Comparison of ENCODE assay signal across 8 mouse cellular contexts in genomic region chr4:106622030-106622493, GRCm38 (mm10). TPM values are rescaled to one million over a fixed set of nuclear protein-coding genes. Genes with fewer than 3 reads are reported as not detected.
DNase-seq lines count a peak whose midpoint lies in the region; ATAC-seq lines count a peak whose summit lies in the region.

Gene Ttc22 (plus strand): TSS chr4:106622432.

- peaks cover 59% of the 10 kb centered on the region for H3K27me3 ChIP-seq in heart, embryonic 16.5 days (ENCODE audit: control insufficient read depth, insufficient read depth, low read length)
- H3K27me3 ChIP-seq in kidney, embryonic 15.5 days = peaks cover 64% of the 10 kb centered on the region
- H3K27me3 ChIP-seq in midbrain, embryonic 15.5 days (replicated peaks) = peaks cover 36% of the 10 kb centered on the region

- H3K36me3 ChIP-seq in heart, embryonic 16.5 days (ENCODE audit: control insufficient read depth, insufficient read depth) = no peaks in the 10 kb centered on the region
- no peaks in the 10 kb centered on the region for H3K36me3 ChIP-seq in kidney, embryonic 15.5 days
- no peaks in the 10 kb centered on the region for H3K36me3 ChIP-seq in midbrain, embryonic 15.5 days (replicated peaks)

- no peak for ATAC-seq in heart, embryonic 16.5 days (replicated peaks; ENCODE audit: extremely low read depth, insufficient read depth, low FRiP score)
- no peak for ATAC-seq in kidney, embryonic 15.5 days (replicated peaks; ENCODE audit: low FRiP score)
- no peak for ATAC-seq in midbrain, embryonic 15.5 days (replicated peaks)

- no peak for DNase-seq in heart, postnatal 25 days (ENCODE audit: low spot score)
- DNase-seq in adrenal gland, postnatal 36 days = peak; percentile 32 to 59
- no peak for DNase-seq in right cerebral cortex, postnatal 25 days
- no peak for DNase-seq in frontal cortex, postnatal 10 days (ENCODE audit: low spot score in 2 of 2)
- no peak for DNase-seq in layer of hippocampus, adult 9-11 months

- no peaks in the 10 kb centered on the region for H3K9me3 ChIP-seq in heart, embryonic 16.5 days (replicated peaks; ENCODE audit: control insufficient read depth, low read length)
- no peaks in the 10 kb centered on the region for H3K9me3 ChIP-seq in kidney, embryonic 15.5 days (replicated peaks)
- H3K9me3 ChIP-seq in midbrain, embryonic 15.5 days = no peaks in the 10 kb centered on the region

- no peaks in the 10 kb centered on the region for H3K4me1 ChIP-seq in heart, embryonic 16.5 days (ENCODE audit: control insufficient read depth, insufficient read depth, low read length)
- peaks cover 17% of the 10 kb centered on the region for H3K4me1 ChIP-seq in kidney, embryonic 15.5 days
- H3K4me1 ChIP-seq in midbrain, embryonic 15.5 days = peaks cover 25% of the 10 kb centered on the region

- H3K4me3 ChIP-seq in heart, embryonic 16.5 days (ENCODE audit: low read length) = no peak within 1 kb of the TSS
- peak within 1 kb of the TSS; percentile 13 for H3K4me3 ChIP-seq in kidney, embryonic 15.5 days (replicated peaks)
- no peak within 1 kb of the TSS for H3K4me3 ChIP-seq in midbrain, embryonic 15.5 days

- WGBS in heart, embryonic 16.5 days = 16% methylated on average over 16 of the region's 16 CpGs
- 21% methylated on average over 16 of the region's 16 CpGs for WGBS in kidney, embryonic 15.5 days
- 28% methylated on average over 16 of the region's 16 CpGs for WGBS in midbrain, embryonic 15.5 days

- no peak within 1 kb of the TSS for H3K9ac ChIP-seq in heart, embryonic 16.5 days (ENCODE audit: low read length)
- no peak within 1 kb of the TSS for H3K9ac ChIP-seq in kidney, embryonic 15.5 days
- H3K9ac ChIP-seq in midbrain, embryonic 15.5 days = no peak within 1 kb of the TSS

- intact Hi-C loops in heart, postnatal 25 days (cut with DNase I) = no loop called here

- no peak within 1 kb of the TSS for H3K27ac ChIP-seq in heart, embryonic 16.5 days (ENCODE audit: low read length)
- H3K27ac ChIP-seq in kidney, embryonic 15.5 days = no peak within 1 kb of the TSS
- H3K27ac ChIP-seq in midbrain, embryonic 15.5 days = no peak within 1 kb of the TSS

- peak within 1 kb of the TSS; percentile 6; the same call in 1 of the 2 replicates for H3K4me2 ChIP-seq in heart, embryonic 16.5 days (ENCODE audit: low read depth, low read length)
- H3K4me2 ChIP-seq in kidney, embryonic 15.5 days = peak within 1 kb of the TSS; percentile 46
- H3K4me2 ChIP-seq in midbrain, embryonic 15.5 days = peak within 1 kb of the TSS; percentile 15; the same call in 1 of the 2 replicates

RNA-seq across cellular contexts. Expression of gene Ttc22, which starts in this region (rescaled TPM):
- polyA plus RNA-seq in heart, embryonic 16.5 days (2015; fragmentation: Nextera tagmentation; extraction: Ambion mirVana) = 0.50 and 0.55 TPM in 2 replicates
- under 1 TPM in 1 of 2 experiments, not detected in 1; 0.08 TPM for total RNA-seq in heart, postnatal 25 days (2021)
- not detected for total RNA-seq in adrenal gland, postnatal 36 days (2021)
- polyA plus RNA-seq in kidney, embryonic 15.5 days (2015; fragmentation: Nextera tagmentation; extraction: Ambion mirVana) = 5.8 and 6.0 TPM in 2 replicates
- polyA plus RNA-seq in midbrain, embryonic 15.5 days (2015; fragmentation: Nextera tagmentation; extraction: Ambion mirVana) = 3.4 and 4.4 TPM in 2 replicates

Comparison
In these comparisons a context has a peak if more than half of its experiments do, and no peak if none do; other contexts are left out.
1. Peak in DNase-seq in adrenal gland, postnatal 36 days; RNA of the gene not detected or under 1 TPM.